ENCODE assay signal across 7 mouse cellular contexts in the genomic region with DNA sequence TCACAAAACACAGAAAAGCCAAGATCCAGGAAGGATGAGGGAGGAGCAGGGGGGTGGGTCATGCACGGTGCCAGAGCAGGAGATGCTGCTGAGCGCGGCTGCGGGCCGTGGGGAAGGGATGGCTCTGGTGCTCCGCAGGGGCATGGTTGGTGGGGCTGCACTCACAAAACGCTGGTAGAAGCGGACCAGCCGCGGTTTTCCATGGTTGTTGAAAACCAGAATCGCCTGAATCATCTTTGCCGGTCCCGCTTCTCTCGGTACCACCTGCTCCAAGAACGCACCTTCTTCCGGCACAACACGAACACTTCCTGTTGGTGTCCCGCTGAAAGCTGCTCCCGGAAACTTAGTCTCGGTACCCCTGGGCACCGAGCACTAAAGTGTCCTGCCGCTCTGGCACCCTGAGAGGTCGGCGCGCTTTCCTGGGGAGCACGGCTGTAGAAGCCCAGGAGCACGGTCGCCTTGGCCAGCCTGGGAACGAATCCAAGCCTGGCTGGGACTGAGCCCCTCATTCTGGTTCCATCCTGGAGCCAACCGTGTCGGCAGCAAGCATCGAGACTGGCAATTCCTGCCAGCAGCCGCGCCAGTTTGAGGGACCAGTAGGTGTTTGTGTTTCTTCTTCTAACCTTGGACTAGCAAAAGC. TPM values are rescaled to one million over a fixed set of nuclear protein-coding genes. Genes with fewer than 3 reads are reported as not detected.
DNase-seq lines count a peak whose midpoint lies in the region; ATAC-seq lines count a peak whose summit lies in the region.

A gene (minus strand): TSS at position 306 of the 640 bp plus-strand sequence.

- WGBS in intestine, embryonic 16.5 days, result under 1% methylated on average over 34 of the region's 34 CpGs
- WGBS in midbrain, embryonic 11.5 days, result under 1% methylated on average over 34 of the region's 34 CpGs

- no peaks in the 10 kb centered on the region for H3K9me3 ChIP-seq in intestine, embryonic 16.5 days (ENCODE audit: control insufficient read depth, low read length)
- H3K9me3 ChIP-seq in midbrain, embryonic 11.5 days (ENCODE audit: control insufficient read depth, low read length), result no peaks in the 10 kb centered on the region

- H3K4me3 ChIP-seq in intestine, embryonic 16.5 days (ENCODE audit: low read length), result peak within 1 kb of the TSS; percentile 65
- peak within 1 kb of the TSS; percentile 68 for H3K4me3 ChIP-seq in midbrain, embryonic 11.5 days (ENCODE audit: low read depth, low read length)

- H3K27me3 ChIP-seq in intestine, embryonic 16.5 days (replicated peaks; ENCODE audit: control insufficient read depth, insufficient read depth, low read length), result no peaks in the 10 kb centered on the region
- no peaks in the 10 kb centered on the region for H3K27me3 ChIP-seq in midbrain, embryonic 11.5 days (ENCODE audit: control insufficient read depth, insufficient read depth, low read length)

- no peaks in the 10 kb centered on the region for H3K36me3 ChIP-seq in intestine, embryonic 16.5 days (ENCODE audit: control insufficient read depth, insufficient read depth, low read length)
- H3K36me3 ChIP-seq in midbrain, embryonic 11.5 days (ENCODE audit: control insufficient read depth, insufficient read depth, low read length), result no peaks in the 10 kb centered on the region

- DNase-seq in adrenal gland, adult 8-10 months, result peak; percentile 81
- DNase-seq in embryo, embryonic 9.5 days (ENCODE audit: extremely low spot score), result peak; percentile 92
- peak; percentile 72 to 85 for DNase-seq in gastrocnemius, postnatal 4 days (ENCODE audit: low spot score in 2 of 2)
- peak; percentile 91 to 93 for DNase-seq in left cerebral cortex, postnatal 36 days (ENCODE audit: low spot score in 2 of 2)
- peak; percentile 98 for DNase-seq in midbrain, embryonic 11.5 days (ENCODE audit: low spot score, missing footprints)
- peak; percentile 81 for DNase-seq in skeletal muscle tissue, adult 2 months (ENCODE audit: low read depth, low spot score)

- intact Hi-C loops in left cerebral cortex, postnatal 36 days (cut with DNase I), result loop anchor here (5.0 kb wide), 1 partner anchor 192 kb away; no protein-coding TSS in a partner anchor

- peak within 1 kb of the TSS; percentile 74 for H3K27ac ChIP-seq in intestine, embryonic 16.5 days (ENCODE audit: low read length)
- peak within 1 kb of the TSS; percentile 45; the same call in 1 of the 2 replicates for H3K27ac ChIP-seq in midbrain, embryonic 11.5 days (ENCODE audit: low read depth, low read length)

- H3K9ac ChIP-seq in intestine, embryonic 16.5 days (ENCODE audit: low read depth, low read length), result peak within 1 kb of the TSS; percentile 90
- peak within 1 kb of the TSS; percentile 80 for H3K9ac ChIP-seq in midbrain, embryonic 11.5 days (ENCODE audit: low read length)

- H3K4me1 ChIP-seq in intestine, embryonic 16.5 days (ENCODE audit: control insufficient read depth, insufficient read depth, low read length), result peaks cover 6% of the 10 kb centered on the region; the same call in 1 of the 2 replicates
- peaks cover 8% of the 10 kb centered on the region; the same call in 1 of the 2 replicates for H3K4me1 ChIP-seq in midbrain, embryonic 11.5 days (ENCODE audit: control insufficient read depth, insufficient read depth, low read length)

- peak within 1 kb of the TSS; percentile 72 for H3K4me2 ChIP-seq in intestine, embryonic 16.5 days (ENCODE audit: low read depth, low read length)
- peak within 1 kb of the TSS; percentile 56 for H3K4me2 ChIP-seq in midbrain, embryonic 11.5 days

- ATAC-seq in intestine, embryonic 16.5 days, result peak; percentile 95
- ATAC-seq in midbrain, embryonic 11.5 days (ENCODE audit: low FRiP score), result peak; percentile 97

RNA-seq across cellular contexts. Expression of the gene that starts here (rescaled TPM):
- 10 to 100 TPM; 27.3 to 32.1 (median 30.7) TPM for total RNA-seq in adrenal gland, adult 8-10 months (2022)
- total RNA-seq in gastrocnemius, postnatal 4 days (2021), result 10 to 100 TPM; 20.2 to 22.7 TPM
- polyA plus RNA-seq in intestine, embryonic 16.5 days (2015; fragmentation: Nextera tagmentation; extraction: Ambion mirVana), result 28.9 and 30.7 TPM in 2 replicates
- total RNA-seq in left cerebral cortex, postnatal 36 days (2021), result 10 to 100 TPM; 38.2 to 42.9 TPM
- 60.4 and 63.4 TPM in 2 replicates for polyA plus RNA-seq in midbrain, embryonic 11.5 days (2014; fragmentation: Nextera tagmentation; extraction: Ambion mirVana)

Comparison
In these comparisons a context has a peak if more than half of its experiments do, and no peak if none do; other contexts are left out.
1. Peak in every context shown above with its lines: DNase-seq, ATAC-seq, H3K4me3 ChIP-seq and H3K27ac ChIP-seq.